In the genomic region with DNA sequence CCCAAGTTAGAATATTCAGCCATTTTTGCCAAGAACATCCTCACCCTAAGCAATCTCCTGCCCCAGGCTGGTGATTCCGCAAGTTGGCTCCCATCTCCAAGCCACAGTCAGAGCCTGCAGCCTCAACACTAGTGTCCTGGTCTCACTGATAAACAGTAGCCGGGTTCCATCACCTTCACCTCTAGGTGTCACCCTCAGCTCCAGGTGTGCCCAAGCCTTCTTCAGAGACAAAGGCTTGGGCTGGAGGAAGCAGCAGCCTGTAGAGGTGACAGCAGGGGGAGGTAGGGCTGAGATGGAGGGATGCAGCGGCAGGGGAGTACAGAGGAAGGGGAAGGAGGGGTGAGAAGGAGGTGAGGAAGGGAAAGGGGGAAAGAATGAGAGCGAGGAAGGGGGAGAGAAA, we compare ENCODE assay signal across 9 mouse cellular contexts.
DNase-seq lines count a peak whose midpoint lies in the region; ATAC-seq lines count a peak whose summit lies in the region.
"Had no signal": no experiment of that assay in that cellular context is flagged by ENCODE, and none has a peak within 500 bp of the region (broad histone marks: within the 10 kb centered on the region; RNA-seq: fewer than 3 reads in every experiment).

No protein-coding gene starts in this region.

- no peak for ATAC-seq in hindbrain, embryonic 12.5 days (ENCODE audit: low FRiP score)
- peak; percentile 34; the same call in 1 of the 2 replicates for ATAC-seq in embryonic facial prominence, embryonic 14.5 days (ENCODE audit: low read depth)
- ATAC-seq in midbrain, embryonic 16.5 days = peak; percentile 41

- no peak overlapping the region for H3K9ac ChIP-seq in hindbrain, embryonic 12.5 days
- no peak overlapping the region; the same call in 1 of the 2 replicates for H3K9ac ChIP-seq in embryonic facial prominence, embryonic 14.5 days (ENCODE audit: low read depth, low read length)
- peak overlapping the region; percentile 2; the same call in 1 of the 2 replicates for H3K9ac ChIP-seq in midbrain, embryonic 16.5 days (ENCODE audit: low read depth, low read length)

- peaks cover 52% of the 10 kb centered on the region for H3K4me1 ChIP-seq in hindbrain, embryonic 10.5 days (replicated peaks)
- H3K4me1 ChIP-seq in hindbrain, embryonic 12.5 days = peaks cover 35% of the 10 kb centered on the region
- H3K4me1 ChIP-seq in embryonic facial prominence, embryonic 14.5 days (ENCODE audit: control insufficient read depth, insufficient read depth, low read length) = peaks cover 12% of the 10 kb centered on the region
- H3K4me1 ChIP-seq in midbrain, embryonic 16.5 days (ENCODE audit: control insufficient read depth, insufficient read depth, low read length) = peaks cover 37% of the 10 kb centered on the region

- no peaks in the 10 kb centered on the region for H3K36me3 ChIP-seq in hindbrain, embryonic 10.5 days
- no peaks in the 10 kb centered on the region for H3K36me3 ChIP-seq in hindbrain, embryonic 12.5 days
- H3K36me3 ChIP-seq in embryonic facial prominence, embryonic 14.5 days (ENCODE audit: control insufficient read depth, insufficient read depth, low read length) = no peaks in the 10 kb centered on the region
- no peaks in the 10 kb centered on the region for H3K36me3 ChIP-seq in midbrain, embryonic 16.5 days (ENCODE audit: control insufficient read depth, insufficient read depth, low read length)

- no peak for DNase-seq in hindbrain, embryonic 10.5 days (ENCODE audit: low spot score)
- peak; percentile 79 for DNase-seq in ES-CJ7 (ENCODE audit: low read depth, low spot score)
- DNase-seq in embryonic facial prominence, embryonic 14.5 days (ENCODE audit: low spot score) = peak; percentile 60
- no peak for DNase-seq in frontal cortex, postnatal 36 days (ENCODE audit: low spot score in 2 of 2)
- DNase-seq in embryo, embryonic 11 days = no peak
- no peak for DNase-seq in right cerebral cortex, postnatal 36 days (ENCODE audit: low spot score in 2 of 2)
- DNase-seq: layer of hippocampus, adult 9-11 months had no signal

- H3K27me3 ChIP-seq in hindbrain, embryonic 10.5 days (ENCODE audit: insufficient read depth, poor library complexity, severe bottlenecking) = peaks cover 77% of the 10 kb centered on the region
- peaks cover 20% of the 10 kb centered on the region for H3K27me3 ChIP-seq in hindbrain, embryonic 12.5 days
- no peaks in the 10 kb centered on the region; the same call in 1 of the 2 replicates for H3K27me3 ChIP-seq in embryonic facial prominence, embryonic 14.5 days (replicated peaks; ENCODE audit: control insufficient read depth, insufficient read depth, low read length)
- H3K27me3 ChIP-seq in midbrain, embryonic 16.5 days (ENCODE audit: control insufficient read depth, insufficient read depth, low read depth, low read length) = no peaks in the 10 kb centered on the region

- H3K4me2 ChIP-seq in hindbrain, embryonic 12.5 days (replicated peaks) = no peak overlapping the region
- H3K4me2 ChIP-seq in embryonic facial prominence, embryonic 14.5 days (ENCODE audit: low read depth, low read length) = no peak overlapping the region
- no peak overlapping the region for H3K4me2 ChIP-seq in midbrain, embryonic 16.5 days (ENCODE audit: low read length)

- H3K27ac ChIP-seq in hindbrain, embryonic 10.5 days = peak overlapping the region; percentile 56; the same call in 1 of the 2 replicates
- H3K27ac ChIP-seq in hindbrain, embryonic 12.5 days = no peak overlapping the region
- H3K27ac ChIP-seq in embryonic facial prominence, embryonic 14.5 days (replicated peaks; ENCODE audit: low read depth, low read length) = no peak overlapping the region
- no peak overlapping the region for H3K27ac ChIP-seq in midbrain, embryonic 16.5 days (ENCODE audit: low read length)

- H3K4me3 ChIP-seq in hindbrain, embryonic 10.5 days = no peak overlapping the region
- no peak overlapping the region for H3K4me3 ChIP-seq in hindbrain, embryonic 12.5 days
- no peak overlapping the region for H3K4me3 ChIP-seq in embryonic facial prominence, embryonic 14.5 days (ENCODE audit: low read depth, low read length)
- H3K4me3 ChIP-seq in midbrain, embryonic 16.5 days (ENCODE audit: low read depth, low read length) = no peak overlapping the region

- H3K9me3 ChIP-seq in hindbrain, embryonic 10.5 days = peaks cover 10% of the 10 kb centered on the region; the same call in 1 of the 2 replicates
- no peaks in the 10 kb centered on the region for H3K9me3 ChIP-seq in hindbrain, embryonic 12.5 days (replicated peaks)
- H3K9me3 ChIP-seq in embryonic facial prominence, embryonic 14.5 days (ENCODE audit: control insufficient read depth, low read length) = no peaks in the 10 kb centered on the region
- no peaks in the 10 kb centered on the region for H3K9me3 ChIP-seq in midbrain, embryonic 16.5 days (replicated peaks; ENCODE audit: control insufficient read depth, low read length, poor library complexity, severe bottlenecking)

- 32% methylated on average over 4 of the region's 4 CpGs for WGBS in hindbrain, embryonic 10.5 days
- 41% methylated on average over 4 of the region's 4 CpGs for WGBS in hindbrain, embryonic 12.5 days
- 29% methylated on average over 4 of the region's 4 CpGs for WGBS in embryonic facial prominence, embryonic 14.5 days
- WGBS in midbrain, embryonic 16.5 days = 32% methylated on average over 4 of the region's 4 CpGs

Comparison
In these comparisons a context has a peak if more than half of its experiments do, and no peak if none do; other contexts are left out.
1. DNase-seq: peak in ES-CJ7 (single experiment) and embryonic facial prominence, embryonic 14.5 days (single experiment); none in hindbrain, embryonic 10.5 days (single experiment), frontal cortex, postnatal 36 days (0 of 2), embryo, embryonic 11 days (single experiment) and right cerebral cortex, postnatal 36 days (0 of 2).